Mouse (Mus musculus): ENCODE results near the gene Ptgs1. TPM values are rescaled to one million over a fixed set of nuclear protein-coding genes. Genes with fewer than 3 reads are reported as not detected.

Ptgs1 gene
- polyA plus RNA-seq, 1 experiment = 0.74 TPM

DNA sequence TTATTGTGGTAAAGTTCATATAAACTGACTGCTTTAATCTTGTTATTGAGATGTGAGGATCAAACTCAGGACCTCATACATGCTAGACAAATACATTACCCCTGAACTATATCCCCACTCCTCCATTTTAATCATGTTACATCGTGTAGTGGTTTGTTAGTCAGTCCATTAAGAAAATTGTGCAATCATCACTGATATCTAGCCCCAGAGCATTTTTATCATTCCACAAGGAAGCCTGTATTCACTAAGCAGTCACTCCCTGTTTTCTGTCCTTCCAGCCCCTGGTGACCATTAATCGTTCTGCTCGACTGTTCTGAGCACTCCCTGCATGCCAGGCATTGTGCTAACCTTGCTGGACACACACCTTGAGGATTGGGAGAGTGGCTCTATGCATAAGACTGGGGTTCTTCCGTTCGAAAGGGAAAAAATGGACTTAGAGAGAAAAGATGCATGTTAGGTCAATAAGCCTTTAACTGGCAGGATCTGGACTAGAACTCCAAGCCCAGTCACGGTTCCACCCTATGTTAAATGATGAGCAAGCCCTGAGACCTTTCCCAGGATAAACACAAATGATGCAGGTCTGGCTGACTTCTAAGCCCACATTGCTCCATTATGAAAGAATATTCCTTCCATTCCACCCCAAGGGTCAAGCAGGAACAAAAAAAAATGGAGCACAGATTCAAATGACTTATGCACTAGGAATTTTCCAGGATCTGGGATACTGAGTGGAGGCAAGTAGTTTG, 29.7 kb downstream of the Ptgs1 start:
- TF ChIP-seq POLR2A (IDR thresholded peaks at IDR 0.05; ENCODE audit: control insufficient read depth, low read depth, low read length) = no peak
- TF ChIP-seq CTCF (IDR thresholded peaks at IDR 0.05; ENCODE audit: control insufficient read depth, insufficient read depth, insufficient replicate concordance, low read depth, low read length) = no peak
- no peaks in the 10 kb centered on the region for H3K4me1 ChIP-seq (ENCODE audit: control insufficient read depth, insufficient read depth, low read length)

DNA sequence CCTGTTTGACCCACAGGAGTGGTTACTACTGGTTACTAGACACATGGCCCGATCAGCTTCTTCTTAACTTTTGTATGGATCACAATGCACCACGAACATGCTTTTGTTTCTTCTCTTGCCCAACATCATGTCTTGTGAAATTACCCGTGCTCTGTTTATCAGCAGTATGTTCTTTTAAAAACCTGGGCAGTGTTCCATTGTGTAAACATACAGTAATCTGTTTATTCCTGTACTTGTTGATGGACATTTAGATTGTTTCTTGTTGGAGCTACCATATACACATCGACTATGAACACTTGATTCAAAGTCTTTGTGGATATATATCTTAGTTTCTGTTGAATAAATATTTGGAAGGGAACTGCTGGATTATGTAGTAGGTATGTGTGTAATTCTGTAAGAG, 31.8 kb downstream of the Ptgs1 start:
- H3K27ac ChIP-seq (ENCODE audit: control insufficient read depth, insufficient read depth, low read depth, low read length) = no peak overlapping the region
- no peak overlapping the region for H3K4me3 ChIP-seq (ENCODE audit: control insufficient read depth, low read depth, low read length)
- H3K4me1 ChIP-seq (ENCODE audit: control insufficient read depth, insufficient read depth, low read length) = no peaks in the 10 kb centered on the region
- no peaks in the 10 kb centered on the region for H3K36me3 ChIP-seq (ENCODE audit: control insufficient read depth, insufficient read depth, low read length)
- TF ChIP-seq CTCF (IDR thresholded peaks at IDR 0.05; ENCODE audit: control insufficient read depth, insufficient read depth, insufficient replicate concordance, low read depth, low read length) (no peak), POLR2A (IDR thresholded peaks at IDR 0.05; ENCODE audit: control insufficient read depth, low read depth, low read length) (no peak)
- H3K27me3 ChIP-seq (ENCODE audit: control insufficient read depth, insufficient read depth, low read length) = no peaks in the 10 kb centered on the region

More for the DNA sequence above, 29.7 kb downstream of the Ptgs1 start:
- no peak overlapping the region for H3K4me3 ChIP-seq (ENCODE audit: control insufficient read depth, low read depth, low read length)
- no peaks in the 10 kb centered on the region for H3K27me3 ChIP-seq (ENCODE audit: control insufficient read depth, insufficient read depth, low read length)
- no peaks in the 10 kb centered on the region for H3K36me3 ChIP-seq (ENCODE audit: control insufficient read depth, insufficient read depth, low read length)
- no peak overlapping the region for H3K27ac ChIP-seq (ENCODE audit: control insufficient read depth, insufficient read depth, low read depth, low read length)

DNA sequence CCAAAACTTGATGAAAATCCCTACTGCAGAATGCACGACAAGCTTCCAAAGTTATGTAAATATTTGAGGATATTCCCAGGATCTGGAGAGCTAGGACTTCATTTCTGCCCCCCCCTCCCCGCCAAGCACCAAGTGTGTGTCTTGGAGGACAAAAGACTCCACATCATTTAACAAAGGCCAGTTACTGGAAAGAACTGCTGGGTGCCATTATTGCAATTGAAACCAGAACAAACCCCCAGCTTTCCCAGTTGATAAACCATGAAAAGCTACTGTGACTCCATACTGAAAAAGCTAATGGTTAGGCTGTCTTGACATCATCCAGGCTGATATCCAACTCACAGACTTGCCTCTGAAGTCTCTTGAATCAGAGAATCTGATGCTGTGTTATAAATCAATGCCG, 39.2 kb downstream of the Ptgs1 start:
- Histone ChIP-seq H3K27ac (ENCODE audit: control insufficient read depth, insufficient read depth, low read depth, low read length) (no peak overlapping the region), H3K4me3 (ENCODE audit: control insufficient read depth, low read depth, low read length) (no peak overlapping the region), H3K36me3 (ENCODE audit: control insufficient read depth, insufficient read depth, low read length) (no peaks in the 10 kb centered on the region), H3K27me3 (ENCODE audit: control insufficient read depth, insufficient read depth, low read length) (no peaks in the 10 kb centered on the region), H3K4me1 (ENCODE audit: control insufficient read depth, insufficient read depth, low read length) (no peaks in the 10 kb centered on the region)
- TF ChIP-seq POLR2A (IDR thresholded peaks at IDR 0.05; ENCODE audit: control insufficient read depth, low read depth, low read length) = no peak
- no peak for TF ChIP-seq CTCF (IDR thresholded peaks at IDR 0.05; ENCODE audit: control insufficient read depth, insufficient read depth, insufficient replicate concordance, low read depth, low read length)

DNA sequence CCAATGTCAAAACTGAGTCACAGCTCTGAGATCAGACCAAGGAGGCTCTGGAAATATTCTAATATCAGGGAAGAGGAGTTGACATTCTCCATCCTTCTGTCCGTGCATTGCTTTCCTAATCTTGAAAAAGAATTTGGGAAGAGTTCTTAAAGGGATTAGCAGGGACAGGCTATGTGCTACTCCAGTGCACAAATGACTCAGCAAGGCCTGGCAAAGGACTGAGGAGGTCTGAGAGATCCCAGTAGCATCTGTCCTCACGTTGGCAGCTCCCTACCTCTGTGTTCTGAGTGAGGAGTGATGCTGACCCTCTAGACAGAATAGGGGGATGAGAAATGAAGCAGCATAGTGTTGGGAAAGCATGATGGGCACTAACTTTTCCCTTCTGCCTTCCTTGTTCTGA, 40.0 kb downstream of the Ptgs1 start:
- Histone ChIP-seq H3K4me1 (ENCODE audit: control insufficient read depth, insufficient read depth, low read length) (no peaks in the 10 kb centered on the region), H3K36me3 (ENCODE audit: control insufficient read depth, insufficient read depth, low read length) (no peaks in the 10 kb centered on the region), H3K27me3 (ENCODE audit: control insufficient read depth, insufficient read depth, low read length) (no peaks in the 10 kb centered on the region), H3K27ac (ENCODE audit: control insufficient read depth, insufficient read depth, low read depth, low read length) (no peak overlapping the region), H3K4me3 (ENCODE audit: control insufficient read depth, low read depth, low read length) (no peak overlapping the region)
- no peak for TF ChIP-seq CTCF (IDR thresholded peaks at IDR 0.05; ENCODE audit: control insufficient read depth, insufficient read depth, insufficient replicate concordance, low read depth, low read length)
- TF ChIP-seq POLR2A (IDR thresholded peaks at IDR 0.05; ENCODE audit: control insufficient read depth, low read depth, low read length) = no peak

DNA sequence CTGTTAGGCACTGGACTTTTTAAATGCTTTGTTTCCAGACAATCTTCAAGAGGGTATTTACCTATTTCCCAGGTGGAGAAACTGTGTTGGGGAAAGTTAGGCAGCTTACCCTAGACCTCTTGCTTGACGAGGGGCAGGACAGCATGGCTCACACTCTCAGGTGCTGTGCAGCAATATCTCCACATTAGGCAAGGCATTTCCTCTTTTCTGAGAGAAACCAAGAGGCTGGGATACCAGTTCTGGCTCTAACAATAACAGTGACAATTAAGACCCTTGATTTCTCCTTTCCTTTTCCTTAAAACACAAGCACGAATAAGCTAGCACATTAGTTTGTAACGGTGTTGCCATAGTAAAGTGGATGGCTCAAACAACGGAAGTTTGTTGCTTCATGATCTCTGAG, 40.9 kb downstream of the Ptgs1 start:
- Histone ChIP-seq H3K36me3 (ENCODE audit: control insufficient read depth, insufficient read depth, low read length) (no peaks in the 10 kb centered on the region), H3K4me1 (ENCODE audit: control insufficient read depth, insufficient read depth, low read length) (no peaks in the 10 kb centered on the region), H3K27ac (ENCODE audit: control insufficient read depth, insufficient read depth, low read depth, low read length) (no peak overlapping the region), H3K4me3 (ENCODE audit: control insufficient read depth, low read depth, low read length) (no peak overlapping the region), H3K27me3 (ENCODE audit: control insufficient read depth, insufficient read depth, low read length) (no peaks in the 10 kb centered on the region)
- TF ChIP-seq CTCF (IDR thresholded peaks at IDR 0.05; ENCODE audit: control insufficient read depth, insufficient read depth, insufficient replicate concordance, low read depth, low read length) = no peak
- no peak for TF ChIP-seq POLR2A (IDR thresholded peaks at IDR 0.05; ENCODE audit: control insufficient read depth, low read depth, low read length)

DNA sequence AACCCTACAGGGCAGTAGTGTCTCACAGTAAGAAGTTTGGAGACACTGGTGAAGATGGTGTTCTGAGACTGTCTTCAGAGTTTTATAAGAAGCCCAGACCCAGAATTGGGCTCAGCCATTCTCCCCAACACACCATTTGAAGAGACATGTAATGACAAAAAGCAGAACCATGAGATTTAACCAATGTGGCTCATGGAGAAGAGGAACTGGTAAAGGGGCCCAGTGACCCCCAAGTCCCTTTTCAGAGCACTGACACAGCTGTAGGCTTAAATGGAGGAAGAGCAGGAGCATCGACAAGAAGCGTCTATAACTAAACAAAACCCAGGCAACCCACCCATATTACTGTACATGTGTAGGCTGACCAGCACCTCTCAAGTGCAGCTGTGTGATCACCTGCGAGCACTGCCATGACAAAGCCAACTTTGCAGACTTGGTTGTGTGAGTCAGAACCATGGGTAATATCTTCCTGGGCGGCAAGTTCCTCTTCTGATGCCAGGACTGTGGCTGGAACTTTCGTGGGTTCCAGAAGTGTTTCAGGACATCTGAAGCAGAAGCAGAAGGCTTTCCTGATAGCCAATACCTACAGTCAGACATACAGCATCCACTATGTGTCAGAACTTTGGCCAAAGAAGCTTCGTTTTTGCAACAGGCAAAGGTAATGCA, 42.2 kb downstream of the Ptgs1 start:
- no peaks in the 10 kb centered on the region for H3K27me3 ChIP-seq (ENCODE audit: control insufficient read depth, insufficient read depth, low read length)
- no peak overlapping the region for H3K27ac ChIP-seq (ENCODE audit: control insufficient read depth, insufficient read depth, low read depth, low read length)
- no peaks in the 10 kb centered on the region for H3K36me3 ChIP-seq (ENCODE audit: control insufficient read depth, insufficient read depth, low read length)
- TF ChIP-seq CTCF (IDR thresholded peaks at IDR 0.05; ENCODE audit: control insufficient read depth, insufficient read depth, insufficient replicate concordance, low read depth, low read length) = no peak
- TF ChIP-seq POLR2A (IDR thresholded peaks at IDR 0.05; ENCODE audit: control insufficient read depth, low read depth, low read length) = no peak
- no peak overlapping the region for H3K4me3 ChIP-seq (ENCODE audit: control insufficient read depth, low read depth, low read length)
- no peaks in the 10 kb centered on the region for H3K4me1 ChIP-seq (ENCODE audit: control insufficient read depth, insufficient read depth, low read length)

DNA sequence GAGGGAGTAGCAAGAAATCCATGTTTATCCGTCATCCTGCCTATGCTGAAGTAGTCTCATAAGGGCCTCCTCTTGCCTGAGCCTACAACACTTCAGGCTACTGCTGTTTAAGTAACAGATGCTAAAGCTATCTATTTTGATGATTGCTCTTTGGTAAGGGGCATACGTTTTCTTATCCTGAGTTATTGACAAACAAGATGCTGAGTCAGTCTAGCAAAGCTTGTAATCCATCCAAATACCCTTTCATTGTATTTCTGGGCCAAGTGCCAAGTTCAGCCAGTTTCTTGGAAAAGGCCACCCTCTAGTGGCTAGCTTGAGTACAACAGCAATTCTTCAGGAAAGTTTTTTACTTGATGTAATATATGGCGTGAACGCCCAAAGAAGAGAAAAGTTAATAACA, 46.2 kb downstream of the Ptgs1 start:
- H3K4me1 ChIP-seq (ENCODE audit: control insufficient read depth, insufficient read depth, low read length) = no peaks in the 10 kb centered on the region
- no peaks in the 10 kb centered on the region for H3K36me3 ChIP-seq (ENCODE audit: control insufficient read depth, insufficient read depth, low read length)
- H3K27me3 ChIP-seq (ENCODE audit: control insufficient read depth, insufficient read depth, low read length) = no peaks in the 10 kb centered on the region
- H3K4me3 ChIP-seq (ENCODE audit: control insufficient read depth, low read depth, low read length) = no peak overlapping the region
- H3K27ac ChIP-seq (ENCODE audit: control insufficient read depth, insufficient read depth, low read depth, low read length) = no peak overlapping the region
- no peak; the same call in 1 of the 2 replicates for TF ChIP-seq CTCF (IDR thresholded peaks at IDR 0.05; ENCODE audit: control insufficient read depth, insufficient read depth, insufficient replicate concordance, low read depth, low read length)
- no peak for TF ChIP-seq POLR2A (IDR thresholded peaks at IDR 0.05; ENCODE audit: control insufficient read depth, low read depth, low read length)

All from testis, adult 2 months (tissue).